Mouse (Mus musculus): ENCODE data around the gene F2rl1. TPM values are rescaled to one million over a fixed set of nuclear protein-coding genes. Genes with fewer than 3 reads are reported as not detected.

Gene F2rl1
- 11.4 and 12.6 TPM in 2 replicates for polyA plus RNA-seq (2015; fragmentation: Nextera tagmentation; extraction: Ambion mirVana)

- Histone ChIP-seq H3K4me1 (0 out of 2 replicates have a peak, but pooled peaks cover 7% of the 10 kb centered on the region), H3K9me3 (no peaks in the 10 kb centered on the region), H3K4me2 (peak within 1 kb of the TSS; percentile 94), H3K27me3 (replicated peaks) (peaks cover 5% of the 10 kb centered on the region), H3K9ac (peak within 1 kb of the TSS; percentile 53), H3K4me3 (replicated peaks) (peak within 1 kb of the TSS; percentile 53), H3K27ac (peak within 1 kb of the TSS; percentile 74), H3K36me3 (no peaks in the 10 kb centered on the region)
- WGBS = under 1% methylated on average over 54 of the region's 54 CpGs
- ATAC-seq (ENCODE audit: insufficient read depth, low FRiP score, low read depth) = peak; percentile 87
Observed at GRCm38 (mm10) chr13:95524674-95525491, at the start of gene F2rl1. F2rl1 (minus strand) TSS chr13:95525227.

DNA sequence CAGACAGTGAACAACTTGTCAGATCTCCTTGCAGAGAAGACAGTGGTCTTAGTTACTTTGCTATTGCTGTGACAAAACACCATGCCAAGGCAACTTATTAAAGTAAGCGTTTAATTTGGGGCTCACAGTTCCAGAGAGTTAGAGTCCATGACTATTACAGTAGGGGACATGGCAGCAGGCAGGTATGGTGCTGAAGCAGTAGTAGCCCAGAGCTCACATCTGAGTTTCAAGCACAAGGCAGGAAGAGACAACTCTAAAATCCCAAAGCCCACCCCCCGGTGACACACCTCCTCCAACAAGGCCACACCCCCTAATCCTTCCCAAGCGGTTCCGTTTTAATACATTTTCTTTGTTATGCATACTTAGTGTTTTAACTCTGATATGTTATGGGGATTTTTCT lies 45.9 kb upstream of the F2rl1 start:
- no peaks in the 10 kb centered on the region for H3K27me3 ChIP-seq (replicated peaks)
- WGBS = 94% methylated on average over 4 of the region's 4 CpGs
- H3K4me1 ChIP-seq = no peaks in the 10 kb centered on the region
- H3K27ac ChIP-seq = no peak overlapping the region
- H3K4me2 ChIP-seq = no peak overlapping the region
- H3K36me3 ChIP-seq = no peaks in the 10 kb centered on the region
- H3K9me3 ChIP-seq = no peaks in the 10 kb centered on the region
- ATAC-seq (ENCODE audit: insufficient read depth, low FRiP score, low read depth) = no peak
- no peak overlapping the region for H3K9ac ChIP-seq
- no peak overlapping the region for H3K4me3 ChIP-seq (replicated peaks)

DNA sequence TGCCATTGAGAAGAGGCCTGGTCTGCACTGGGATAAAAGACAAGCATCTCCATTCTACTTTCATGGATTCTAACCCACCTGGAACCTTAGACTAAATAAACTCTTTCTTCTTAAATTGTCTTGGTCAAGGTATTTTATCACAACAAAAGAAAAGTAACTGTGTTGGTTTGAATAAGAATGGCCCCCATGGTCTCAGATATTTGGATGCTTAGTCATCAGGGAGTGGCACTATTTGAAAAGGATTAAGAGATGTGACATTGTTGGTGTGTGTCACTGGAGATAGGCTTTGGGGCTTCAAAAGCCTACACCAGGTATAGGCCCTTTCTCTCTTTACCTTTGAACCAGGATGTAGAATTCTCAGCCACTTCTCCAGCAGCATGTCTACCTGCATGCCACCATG lies 44.3 kb upstream of the F2rl1 start:
- no peaks in the 10 kb centered on the region for H3K36me3 ChIP-seq
- H3K4me2 ChIP-seq = no peak overlapping the region
- H3K9ac ChIP-seq = no peak overlapping the region
- H3K27ac ChIP-seq = no peak overlapping the region
- no peaks in the 10 kb centered on the region for H3K4me1 ChIP-seq
- ATAC-seq (ENCODE audit: insufficient read depth, low FRiP score, low read depth) = no peak
- no peak overlapping the region for H3K4me3 ChIP-seq (replicated peaks)
- no peaks in the 10 kb centered on the region for H3K9me3 ChIP-seq
- no peaks in the 10 kb centered on the region for H3K27me3 ChIP-seq (replicated peaks)

DNA sequence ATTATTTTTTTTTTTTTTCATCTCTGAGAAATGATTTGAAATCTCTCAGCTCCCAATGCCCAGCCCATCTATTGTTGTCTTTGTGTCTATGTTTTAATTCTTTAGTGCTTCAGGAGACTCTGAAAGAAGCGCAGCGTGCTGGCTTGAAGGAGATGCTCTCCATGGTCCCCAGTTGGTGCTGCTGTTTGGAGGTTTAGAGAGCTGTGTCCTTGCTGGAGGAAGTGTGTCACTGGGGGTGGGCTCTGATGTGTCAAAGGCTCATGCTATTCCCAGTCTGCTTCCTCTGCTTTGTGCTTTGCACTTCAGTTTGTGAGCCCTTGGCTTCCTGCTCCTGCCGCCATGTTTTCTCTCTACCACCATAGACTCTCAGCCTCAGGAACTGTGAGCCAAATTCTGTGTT lies 43.3 kb upstream of the F2rl1 start:
- Histone ChIP-seq H3K4me3 (replicated peaks) (no peak overlapping the region), H3K27me3 (replicated peaks) (no peaks in the 10 kb centered on the region), H3K4me1 (no peaks in the 10 kb centered on the region), H3K27ac (no peak overlapping the region), H3K4me2 (no peak overlapping the region), H3K36me3 (no peaks in the 10 kb centered on the region), H3K9ac (no peak overlapping the region), H3K9me3 (no peaks in the 10 kb centered on the region)
- no peak for ATAC-seq (ENCODE audit: insufficient read depth, low FRiP score, low read depth)
- WGBS = 98% methylated on average over 3 of the region's 3 CpGs

DNA sequence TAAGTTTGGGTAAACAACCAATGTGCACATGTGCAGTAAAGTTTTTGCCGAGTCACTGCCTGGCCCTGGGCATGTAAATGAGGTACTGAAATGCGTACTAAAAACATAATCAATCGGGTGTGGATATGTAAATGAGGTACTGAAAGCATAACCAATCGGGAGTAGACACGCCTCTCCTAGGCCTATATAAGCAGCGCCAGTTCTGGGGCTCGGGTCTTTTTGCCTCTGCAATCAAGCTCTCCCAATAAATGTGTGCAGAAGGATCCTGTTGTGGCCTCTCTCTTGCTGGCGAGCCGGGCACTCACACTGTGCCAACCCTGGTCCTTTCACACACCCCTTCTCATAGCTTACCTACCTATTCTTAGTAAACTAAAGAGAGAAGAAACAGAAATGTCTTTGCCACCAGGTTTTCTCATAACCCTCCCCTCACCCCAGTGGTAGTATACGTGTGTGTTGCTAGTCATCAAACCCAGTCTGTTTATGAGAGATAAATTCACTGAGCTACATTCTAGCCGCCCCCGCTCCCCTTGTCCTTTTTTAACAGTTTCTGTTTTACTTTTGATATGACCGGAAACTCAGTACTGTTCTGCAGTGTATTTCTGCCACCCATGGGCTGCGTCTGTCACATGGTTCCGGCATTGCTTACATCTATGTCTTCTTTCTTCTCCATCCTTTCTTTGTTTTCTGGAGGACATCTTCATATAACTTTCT lies 42.0 kb upstream of the F2rl1 start:
- Histone ChIP-seq H3K9ac (no peak overlapping the region), H3K27ac (no peak overlapping the region), H3K4me2 (no peak overlapping the region), H3K9me3 (no peaks in the 10 kb centered on the region), H3K27me3 (replicated peaks) (no peaks in the 10 kb centered on the region), H3K4me1 (no peaks in the 10 kb centered on the region), H3K4me3 (replicated peaks) (no peak overlapping the region), H3K36me3 (no peaks in the 10 kb centered on the region)
- no peak for ATAC-seq (ENCODE audit: insufficient read depth, low FRiP score, low read depth)
- WGBS = 91% methylated on average over 15 of the region's 15 CpGs

DNA sequence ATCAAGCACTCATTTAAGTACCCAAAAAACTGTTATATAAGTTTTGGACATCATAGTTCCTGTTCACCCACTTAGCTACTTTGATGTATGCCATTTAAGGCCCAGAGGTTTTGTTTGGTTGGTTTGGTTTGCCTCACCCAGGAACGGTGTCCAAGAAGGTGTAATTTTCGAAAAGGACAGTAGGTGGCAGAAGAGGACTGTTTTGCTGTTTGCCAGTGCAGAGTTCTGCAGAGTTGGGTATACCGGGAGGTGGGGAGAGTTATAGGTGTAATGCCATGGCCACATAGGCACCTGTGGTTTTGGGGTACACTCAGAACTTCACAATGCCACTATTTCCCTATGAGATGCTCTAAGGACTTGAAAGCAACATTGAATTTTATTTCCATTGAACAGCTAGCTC lies 38.7 kb upstream of the F2rl1 start:
- Histone ChIP-seq H3K4me2 (no peak overlapping the region), H3K4me3 (replicated peaks) (no peak overlapping the region), H3K9me3 (no peaks in the 10 kb centered on the region), H3K36me3 (no peaks in the 10 kb centered on the region), H3K9ac (no peak overlapping the region), H3K27me3 (replicated peaks) (no peaks in the 10 kb centered on the region), H3K4me1 (no peaks in the 10 kb centered on the region), H3K27ac (no peak overlapping the region)
- peak; percentile 71; the same call in 1 of the 2 replicates for ATAC-seq (ENCODE audit: insufficient read depth, low FRiP score, low read depth)
- 3% methylated on average over 3 of the region's 3 CpGs for WGBS

- H3K27me3 ChIP-seq (replicated peaks) = no peaks in the 10 kb centered on the region
- no peaks in the 10 kb centered on the region for H3K4me1 ChIP-seq
- H3K4me3 ChIP-seq (replicated peaks) = no peak overlapping the region
- H3K9me3 ChIP-seq = no peaks in the 10 kb centered on the region
- WGBS = 60% methylated on average over 10 of the region's 10 CpGs
- H3K4me2 ChIP-seq = no peak overlapping the region
- no peak overlapping the region for H3K9ac ChIP-seq
- H3K27ac ChIP-seq = no peak overlapping the region
- no peak for ATAC-seq (ENCODE audit: insufficient read depth, low FRiP score, low read depth)
- no peaks in the 10 kb centered on the region for H3K36me3 ChIP-seq
Observed at GRCm38 (mm10) chr13:95563066-95563610, 38.1 kb upstream of the F2rl1 start.

DNA sequence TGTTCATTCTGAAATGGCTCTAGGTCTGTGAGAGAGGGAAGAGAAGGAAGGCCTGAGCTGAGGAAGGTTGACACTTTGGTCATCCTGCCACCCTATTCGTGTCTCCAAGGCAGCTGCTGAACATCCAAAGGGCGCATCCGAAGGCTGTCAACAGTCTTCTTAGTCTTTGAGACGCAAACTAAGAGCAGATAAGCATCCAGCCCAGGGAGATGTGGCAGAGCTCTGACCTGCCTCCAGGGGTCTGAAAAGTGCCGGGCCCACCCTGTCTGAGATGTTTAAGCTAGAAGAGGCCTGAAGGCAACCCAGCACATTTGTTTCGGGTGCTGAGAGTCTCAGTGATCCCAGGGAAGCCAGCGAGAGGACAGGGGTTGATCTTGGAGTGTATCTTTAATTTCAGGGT lies 32.3 kb upstream of the F2rl1 start:
- Histone ChIP-seq H3K4me3 (replicated peaks) (no peak overlapping the region), H3K36me3 (no peaks in the 10 kb centered on the region), H3K27me3 (replicated peaks) (no peaks in the 10 kb centered on the region), H3K9me3 (no peaks in the 10 kb centered on the region), H3K4me2 (no peak overlapping the region), H3K27ac (no peak overlapping the region), H3K9ac (no peak overlapping the region), H3K4me1 (no peaks in the 10 kb centered on the region)
- no peak for ATAC-seq (ENCODE audit: insufficient read depth, low FRiP score, low read depth)
- WGBS = 78% methylated on average over 7 of the region's 7 CpGs

DNA sequence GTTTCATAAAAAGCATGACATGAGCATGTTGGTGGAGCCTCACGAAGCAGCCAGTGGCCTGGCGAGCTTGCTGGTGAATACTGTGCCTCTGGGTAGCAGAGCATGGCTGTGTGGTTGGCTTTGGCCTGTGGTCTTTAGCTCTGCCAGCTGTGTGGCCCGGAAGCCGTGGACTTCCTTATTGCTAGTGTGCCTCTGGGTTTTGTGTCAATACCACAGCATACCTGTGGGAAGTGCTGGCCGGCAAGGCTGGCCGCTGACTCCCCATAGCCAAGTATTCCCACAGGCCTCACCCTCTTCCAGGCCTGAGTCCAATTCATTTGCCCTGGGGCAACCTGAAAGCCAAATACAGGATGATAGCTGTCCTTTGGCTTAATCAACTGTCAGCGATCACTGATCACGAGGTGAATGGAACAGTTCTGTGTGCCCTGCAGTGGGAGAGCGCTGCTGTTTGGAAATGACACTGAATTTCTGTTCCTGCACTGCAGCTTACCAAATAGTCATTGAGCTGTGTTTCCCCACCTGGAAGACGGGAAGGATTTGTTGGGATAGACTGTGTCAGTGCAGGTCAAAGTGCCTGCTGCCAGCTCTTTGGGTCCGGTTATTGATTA lies 29.0 kb upstream of the F2rl1 start:
- Histone ChIP-seq H3K27ac (no peak overlapping the region), H3K9ac (no peak overlapping the region), H3K4me1 (peaks cover 6% of the 10 kb centered on the region; the same call in 1 of the 2 replicates), H3K36me3 (no peaks in the 10 kb centered on the region), H3K9me3 (no peaks in the 10 kb centered on the region), H3K4me3 (replicated peaks) (no peak overlapping the region), H3K4me2 (no peak overlapping the region), H3K27me3 (replicated peaks) (no peaks in the 10 kb centered on the region)
- WGBS = 74% methylated on average over 11 of the region's 11 CpGs
- no peak for ATAC-seq (ENCODE audit: insufficient read depth, low FRiP score, low read depth)

- 50% methylated on average over 2 of the region's 2 CpGs for WGBS
- no peak overlapping the region for H3K4me2 ChIP-seq
- no peak overlapping the region for H3K27ac ChIP-seq
- ATAC-seq (ENCODE audit: insufficient read depth, low FRiP score, low read depth) = no peak
- no peaks in the 10 kb centered on the region for H3K36me3 ChIP-seq
- H3K4me3 ChIP-seq (replicated peaks) = no peak overlapping the region
- H3K4me1 ChIP-seq = peaks cover 21% of the 10 kb centered on the region
- no peak overlapping the region for H3K9ac ChIP-seq
- no peaks in the 10 kb centered on the region for H3K27me3 ChIP-seq (replicated peaks)
- no peaks in the 10 kb centered on the region for H3K9me3 ChIP-seq
Observed at GRCm38 (mm10) chr13:95550636-95551370, 25.8 kb upstream of the F2rl1 start.

DNA sequence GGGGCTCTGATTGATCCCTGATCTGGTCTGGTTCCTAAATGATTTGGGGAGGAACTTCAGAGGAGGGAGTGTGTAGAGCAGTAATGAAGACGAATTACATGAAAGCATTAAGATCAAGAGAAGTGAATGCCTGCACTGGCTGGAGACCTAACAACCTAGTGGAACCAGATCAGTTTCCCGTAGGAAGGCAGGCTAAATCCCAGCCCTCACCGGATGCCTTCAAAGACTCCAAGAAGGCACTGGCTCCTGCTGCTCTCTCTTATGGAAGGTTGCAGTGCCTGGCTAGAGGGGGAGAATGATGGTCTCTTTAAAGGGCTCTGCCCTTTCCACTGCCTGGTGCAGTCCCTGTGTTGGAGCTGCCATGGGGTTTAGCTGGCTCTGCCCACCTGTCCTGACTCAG lies 24.4 kb upstream of the F2rl1 start:
- no peaks in the 10 kb centered on the region for H3K27me3 ChIP-seq (replicated peaks)
- H3K36me3 ChIP-seq = no peaks in the 10 kb centered on the region
- peak overlapping the region; percentile 26; the same call in 1 of the 2 replicates for H3K27ac ChIP-seq

More for the DNA sequence above, 24.4 kb upstream of the F2rl1 start:
- peaks cover 23% of the 10 kb centered on the region for H3K4me1 ChIP-seq
- no peak overlapping the region for H3K4me3 ChIP-seq (replicated peaks)
- H3K9ac ChIP-seq = no peak overlapping the region
- ATAC-seq (ENCODE audit: insufficient read depth, low FRiP score, low read depth) = no peak
- WGBS = 25% methylated on average over 3 of the region's 3 CpGs
- peak overlapping the region; percentile 52; the same call in 1 of the 2 replicates for H3K4me2 ChIP-seq
- no peaks in the 10 kb centered on the region for H3K9me3 ChIP-seq
